Mouse (Mus musculus) hindbrain, embryonic 15.5 days (tissue): Measurements from ENCODE around the gene Hus1. TPM values are rescaled to one million over a fixed set of nuclear protein-coding genes. Genes with fewer than 3 reads are reported as not detected.
A peak's percentile ranks its signal among the peaks of the same experiment; 100 is the strongest.

Experiments
- ATAC-seq: fragments of 200-750 bp; cut with Nextera tagmentation; 2 replicates; pipeline ENCODE4 v1.8.0; 2017; ENCODE audit warnings: low read depth, moderate number of reproducible peaks, moderate TSS enrichment; ENCODE audit not compliant: low FRiP score
- H3K27ac ChIP-seq: fragments of 300-500 bp; sonication (generic); replicated peaks from 2 replicates; pipeline ENCODE4 v1.5.1; 2015; ENCODE audit warnings: mild to moderate bottlenecking, inconsistent platforms
- H3K27me3 ChIP-seq: fragments of 300-500 bp; sonication (generic); 2 replicates; pipeline ENCODE4 v1.6.1; 2015; ENCODE audit warnings: control low read depth, inconsistent platforms
- H3K36me3 ChIP-seq: fragments of 300-500 bp; sonication (generic); 2 replicates; pipeline ENCODE4 v1.6.1; 2015; ENCODE audit warnings: control low read depth, inconsistent platforms
- H3K4me1 ChIP-seq: fragments of 300-500 bp; sonication (generic); replicated peaks from 2 replicates; pipeline ENCODE4 v1.6.1; 2015; ENCODE audit warnings: control low read depth, inconsistent platforms
- H3K4me2 ChIP-seq: fragments of 300-500 bp; sonication (generic); 2 replicates; pipeline ENCODE4 v1.6.1; 2015; ENCODE audit warnings: moderate library complexity, mild to moderate bottlenecking, inconsistent platforms
- H3K4me3 ChIP-seq: fragments of 300-500 bp; sonication (generic); 2 replicates; pipeline ENCODE4 v1.5.1; 2015; ENCODE audit warnings: mild to moderate bottlenecking, inconsistent platforms
- H3K9ac ChIP-seq: fragments of 300-500 bp; sonication (generic); 2 replicates; pipeline ENCODE4 v1.6.1; 2015; ENCODE audit warnings: inconsistent platforms
- H3K9me3 ChIP-seq: fragments of 300-500 bp; sonication (generic); 2 replicates; pipeline ENCODE4 v1.6.1; 2016; ENCODE audit warnings: control low read depth, inconsistent platforms
- WGBS: fragments of 180-500 bp; shearing (Covaris S2); methylation state at CpG from one replicate; pipeline ENCODE4 v1.1.7; 2015; 5-methylcytosine and 5-hydroxymethylcytosine counted together
- polyA plus RNA-seq: library from polyadenylated mRNA; unstranded; fragments of >200 nt; fragmentation: Nextera tagmentation; extraction: Ambion mirVana; gene quantifications from 2 replicates; pipeline ENCODE4 v1.2.1, GENCODE M21; 2015

Hus1 gene
- polyA plus RNA-seq: 9.5 and 10.5 TPM in 2 replicates

DNA sequence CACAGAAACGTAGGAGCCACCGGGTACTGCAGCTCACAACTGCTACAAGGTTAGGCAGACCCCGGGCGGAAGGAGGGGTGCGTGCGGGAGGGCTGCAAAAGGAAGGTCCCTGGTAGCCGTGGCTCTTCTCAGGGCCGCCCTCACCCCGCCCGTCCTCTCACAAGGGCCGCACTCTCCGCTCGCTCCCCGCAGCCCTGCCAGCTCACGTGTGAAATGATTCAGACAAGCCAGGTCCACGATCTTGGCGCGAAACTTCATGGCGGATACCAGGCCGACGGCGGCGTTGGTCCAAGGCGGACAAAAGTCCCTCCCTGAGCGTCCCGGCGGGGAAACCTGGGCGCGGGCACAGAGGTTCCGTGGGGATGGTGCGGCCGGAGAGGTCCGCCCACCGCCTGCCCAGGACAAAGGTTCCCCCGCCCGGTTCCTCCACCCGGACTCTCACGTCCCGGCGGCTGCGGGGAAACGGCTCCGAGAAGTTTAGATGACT, at the start of gene Hus1:
Gene Hus1, minus strand, starts transcription at position 339 of the 487 bp plus-strand sequence.
- H3K4me3 ChIP-seq: peak within 1 kb of the TSS; percentile 71
- peak within 1 kb of the TSS; percentile 70 for H3K4me2 ChIP-seq
- ATAC-seq: peak; percentile 95
- H3K27ac ChIP-seq: peak within 1 kb of the TSS; percentile 79
- under 1% methylated on average over 43 of the region's 43 CpGs for WGBS
- no peaks in the 10 kb centered on the region for H3K9me3 ChIP-seq
- H3K27me3 ChIP-seq: no peaks in the 10 kb centered on the region
- H3K36me3 ChIP-seq: no peaks in the 10 kb centered on the region
- H3K4me1 ChIP-seq: peaks cover 10% of the 10 kb centered on the region
- H3K9ac ChIP-seq: peak within 1 kb of the TSS; percentile 62

DNA sequence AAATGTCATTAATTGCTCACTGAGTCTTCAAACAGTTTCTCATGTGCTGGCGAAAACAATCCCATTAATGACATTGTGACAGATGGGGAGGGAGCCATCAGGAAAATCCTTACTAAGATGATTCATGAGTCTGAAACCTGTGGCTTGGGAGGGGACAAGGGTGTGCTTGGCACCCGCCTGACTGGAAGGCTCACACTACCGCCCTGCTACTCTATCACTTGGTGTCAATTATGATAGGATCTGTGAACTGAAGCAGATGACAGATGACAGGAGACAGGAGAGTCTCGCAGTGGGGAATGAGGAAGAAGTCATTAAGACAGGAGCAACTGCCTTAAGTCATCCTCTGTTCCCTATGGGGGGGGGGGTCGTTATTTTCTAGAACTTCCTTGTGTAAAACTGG, 49.5 kb upstream of the Hus1 start:
- Histone ChIP-seq H3K4me1 (no peaks in the 10 kb centered on the region), H3K36me3 (no peaks in the 10 kb centered on the region), H3K27me3 (no peaks in the 10 kb centered on the region), H3K27ac (no peak overlapping the region), H3K4me3 (no peak overlapping the region), H3K9me3 (no peaks in the 10 kb centered on the region), H3K9ac (no peak overlapping the region), H3K4me2 (no peak overlapping the region)
- WGBS: 69% methylated on average over 5 of the region's 5 CpGs
- no peak for ATAC-seq

DNA sequence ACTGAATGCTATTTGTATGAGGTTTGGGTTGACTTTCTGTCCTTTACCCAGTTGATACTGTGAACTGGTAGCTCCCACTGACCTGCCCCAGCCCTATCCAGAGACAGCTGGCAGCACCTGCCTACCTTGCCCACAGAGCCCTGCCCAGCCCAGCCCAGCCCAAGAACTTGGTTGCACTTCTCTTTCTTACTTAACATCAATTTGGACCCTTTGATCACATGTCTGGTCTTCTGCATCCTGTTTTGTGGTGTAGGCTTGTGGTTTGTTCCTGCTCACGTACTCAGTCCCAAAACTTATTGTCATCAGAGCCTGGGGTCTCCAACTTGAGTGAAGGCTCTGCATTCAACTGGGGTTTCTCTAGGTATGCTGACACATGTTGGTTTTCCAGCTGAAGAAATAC, 49.0 kb upstream of the Hus1 start:
- no peak overlapping the region for H3K4me2 ChIP-seq
- H3K27me3 ChIP-seq: no peaks in the 10 kb centered on the region
- no peak overlapping the region for H3K9ac ChIP-seq
- H3K4me3 ChIP-seq: no peak overlapping the region
- no peak overlapping the region for H3K27ac ChIP-seq
- 70% methylated on average over 1 of the region's 1 CpGs for WGBS
- no peak for ATAC-seq
- H3K4me1 ChIP-seq: no peaks in the 10 kb centered on the region
- no peaks in the 10 kb centered on the region for H3K36me3 ChIP-seq
- no peaks in the 10 kb centered on the region for H3K9me3 ChIP-seq

- Histone ChIP-seq H3K27me3 (no peaks in the 10 kb centered on the region), H3K4me2 (no peak overlapping the region), H3K36me3 (no peaks in the 10 kb centered on the region), H3K4me1 (no peaks in the 10 kb centered on the region), H3K9ac (no peak overlapping the region), H3K27ac (no peak overlapping the region), H3K9me3 (no peaks in the 10 kb centered on the region), H3K4me3 (no peak overlapping the region)
- ATAC-seq: no peak
- 88% methylated on average over 4 of the region's 4 CpGs for WGBS
Observed at GRCm38 (mm10) chr11:9057711-9058110, 46.7 kb upstream of the Hus1 start.

- Histone ChIP-seq H3K9me3 (no peaks in the 10 kb centered on the region), H3K4me3 (no peak overlapping the region), H3K36me3 (no peaks in the 10 kb centered on the region), H3K9ac (no peak overlapping the region), H3K27me3 (no peaks in the 10 kb centered on the region), H3K27ac (no peak overlapping the region), H3K4me1 (no peaks in the 10 kb centered on the region), H3K4me2 (no peak overlapping the region)
- 95% methylated on average over 2 of the region's 2 CpGs for WGBS
- no peak for ATAC-seq
Observed at GRCm38 (mm10) chr11:9056937-9057336, 45.9 kb upstream of the Hus1 start.

- Histone ChIP-seq H3K4me2 (no peak overlapping the region), H3K9me3 (no peaks in the 10 kb centered on the region), H3K4me1 (peaks cover 8% of the 10 kb centered on the region; the same call in 1 of the 2 replicates), H3K9ac (no peak overlapping the region), H3K27me3 (peaks cover 11% of the 10 kb centered on the region), H3K36me3 (no peaks in the 10 kb centered on the region), H3K27ac (no peak overlapping the region), H3K4me3 (no peak overlapping the region)
- ATAC-seq: no peak
- WGBS: 80% methylated on average over 2 of the region's 2 CpGs
Observed at GRCm38 (mm10) chr11:9051895-9052294, 40.9 kb upstream of the Hus1 start.

GRCm38 (mm10) chr11:9050241-9050640, 39.2 kb upstream of the Hus1 start:
- no peak overlapping the region for H3K27ac ChIP-seq
- no peak for ATAC-seq
- WGBS: 86% methylated on average over 4 of the region's 4 CpGs
- H3K9ac ChIP-seq: no peak overlapping the region
- no peak overlapping the region for H3K4me3 ChIP-seq
- no peaks in the 10 kb centered on the region for H3K36me3 ChIP-seq
- no peak overlapping the region for H3K4me2 ChIP-seq
- peaks cover 11% of the 10 kb centered on the region for H3K27me3 ChIP-seq
- H3K9me3 ChIP-seq: no peaks in the 10 kb centered on the region
- peaks cover 8% of the 10 kb centered on the region; the same call in 1 of the 2 replicates for H3K4me1 ChIP-seq

DNA sequence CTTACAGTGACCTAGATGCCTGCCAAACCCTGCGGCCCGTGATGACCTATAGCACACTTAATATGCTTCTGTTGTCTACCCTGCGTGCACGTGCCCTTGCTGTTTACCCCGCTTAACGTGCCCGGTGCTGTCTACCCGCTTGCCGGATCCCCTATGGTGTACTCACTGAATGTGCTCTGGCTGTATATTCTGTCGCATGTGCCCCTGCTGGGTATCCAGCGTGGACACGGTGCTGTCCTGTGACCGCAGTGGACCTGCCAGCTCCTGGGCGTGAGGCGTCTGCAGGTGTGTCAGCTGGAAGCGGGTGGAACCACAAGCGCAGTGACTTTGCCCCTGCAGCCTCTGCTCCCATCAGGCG, 37.7 kb upstream of the Hus1 start, which contains the start of gene Sun3:
Gene Sun3, minus strand, starts transcription at position 289 of the 358 bp plus-strand sequence.
- Histone ChIP-seq H3K27me3 (peaks cover 11% of the 10 kb centered on the region), H3K27ac (no peak within 1 kb of the TSS), H3K4me3 (peak within 1 kb of the TSS; percentile 57), H3K9me3 (no peaks in the 10 kb centered on the region), H3K9ac (peak within 1 kb of the TSS; percentile 30; the same call in 1 of the 2 replicates), H3K4me2 (peak within 1 kb of the TSS; percentile 99), H3K4me1 (peaks cover 8% of the 10 kb centered on the region; the same call in 1 of the 2 replicates), H3K36me3 (no peaks in the 10 kb centered on the region)
- ATAC-seq: peak; percentile 78
- whole genome bisulfite sequencing: under 1% methylated on average over 18 of the region's 18 CpGs

GRCm38 (mm10) chr11:9048011-9048702, 37.2 kb upstream of the Hus1 start, which contains the start of gene Gm11992:
Gene Gm11992, plus strand, starts transcription at chr11:9048594.
- no peak within 1 kb of the TSS for H3K27ac ChIP-seq
- ATAC-seq: peak; percentile 100
- WGBS: 5% methylated on average over 21 of the region's 21 CpGs
- peaks cover 11% of the 10 kb centered on the region for H3K27me3 ChIP-seq
- no peaks in the 10 kb centered on the region for H3K36me3 ChIP-seq
- no peaks in the 10 kb centered on the region for H3K9me3 ChIP-seq
- peak within 1 kb of the TSS; percentile 99 for H3K4me2 ChIP-seq
- peak within 1 kb of the TSS; percentile 57 for H3K4me3 ChIP-seq
- H3K4me1 ChIP-seq: peaks cover 8% of the 10 kb centered on the region; the same call in 1 of the 2 replicates
- H3K9ac ChIP-seq: peak within 1 kb of the TSS; percentile 30; the same call in 1 of the 2 replicates

DNA sequence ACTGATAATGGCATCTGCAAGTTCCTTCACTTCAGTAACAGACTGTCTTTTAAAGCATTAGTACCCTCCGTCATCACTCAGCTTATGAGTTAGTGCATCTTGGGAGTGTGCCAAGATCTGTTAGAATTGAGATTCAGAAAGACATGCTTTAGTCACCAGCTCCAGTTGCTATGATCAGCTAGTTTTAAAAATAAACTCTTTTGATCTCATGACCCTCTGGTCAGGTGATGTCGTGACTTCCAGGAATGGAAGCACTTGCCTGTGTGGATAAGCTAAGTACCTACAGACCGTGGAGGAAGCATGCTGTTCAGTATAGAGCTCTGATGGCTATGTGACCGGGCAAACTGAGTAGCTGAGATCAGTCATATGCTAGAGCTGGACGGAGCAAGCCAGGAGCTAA, 36.1 kb upstream of the Hus1 start:
- ATAC-seq: no peak
- Histone ChIP-seq H3K9me3 (no peaks in the 10 kb centered on the region), H3K4me1 (peaks cover 8% of the 10 kb centered on the region; the same call in 1 of the 2 replicates), H3K9ac (no peak overlapping the region), H3K27ac (no peak overlapping the region), H3K4me3 (no peak overlapping the region), H3K4me2 (no peak overlapping the region), H3K27me3 (peaks cover 11% of the 10 kb centered on the region), H3K36me3 (no peaks in the 10 kb centered on the region)
- WGBS: 90% methylated on average over 5 of the region's 5 CpGs

DNA sequence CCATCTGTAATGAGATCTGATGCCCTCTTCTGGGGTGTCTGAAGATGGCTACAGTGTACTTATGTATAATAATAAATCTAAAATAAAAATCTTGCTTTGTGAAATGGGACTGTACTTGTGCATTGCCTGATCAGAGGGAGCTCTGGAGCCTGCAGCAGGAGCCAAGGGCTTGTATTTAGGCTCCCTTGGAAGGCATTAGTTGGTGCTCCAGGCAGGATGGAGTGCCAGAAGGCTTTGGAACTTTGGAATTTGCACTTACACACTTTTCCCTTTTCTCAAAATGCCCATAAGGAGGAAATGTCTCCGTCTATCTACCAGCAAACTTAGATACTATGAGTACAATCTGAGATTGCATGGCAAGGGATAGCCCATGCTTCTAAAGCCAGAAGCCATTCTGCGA, 35.6 kb upstream of the Hus1 start:
- H3K4me2 ChIP-seq: no peak overlapping the region
- H3K4me3 ChIP-seq: no peak overlapping the region
- H3K4me1 ChIP-seq: peaks cover 8% of the 10 kb centered on the region; the same call in 1 of the 2 replicates
- no peak overlapping the region for H3K9ac ChIP-seq
- no peak overlapping the region for H3K27ac ChIP-seq
- WGBS: 90% methylated on average over 2 of the region's 2 CpGs
- no peak for ATAC-seq
- H3K9me3 ChIP-seq: no peaks in the 10 kb centered on the region
- peaks cover 11% of the 10 kb centered on the region for H3K27me3 ChIP-seq
- H3K36me3 ChIP-seq: no peaks in the 10 kb centered on the region

GRCm38 (mm10) chr11:9031530-9031929, 20.5 kb upstream of the Hus1 start:
- no peak overlapping the region for H3K4me3 ChIP-seq
- no peaks in the 10 kb centered on the region for H3K9me3 ChIP-seq
- H3K36me3 ChIP-seq: no peaks in the 10 kb centered on the region
- no peak for ATAC-seq
- H3K4me2 ChIP-seq: no peak overlapping the region
- H3K27me3 ChIP-seq: no peaks in the 10 kb centered on the region
- H3K27ac ChIP-seq: no peak overlapping the region
- 91% methylated on average over 2 of the region's 2 CpGs for WGBS
- no peak overlapping the region for H3K9ac ChIP-seq
- H3K4me1 ChIP-seq: no peaks in the 10 kb centered on the region
